Mouse (Mus musculus): ENCODE results near the gene Gk5. TPM values are rescaled to one million over a fixed set of nuclear protein-coding genes. Genes with fewer than 3 reads are reported as not detected.

The Gk5 gene
- polyA plus RNA-seq, 1 experiment from 2014 or later = 12.1 TPM

DNA sequence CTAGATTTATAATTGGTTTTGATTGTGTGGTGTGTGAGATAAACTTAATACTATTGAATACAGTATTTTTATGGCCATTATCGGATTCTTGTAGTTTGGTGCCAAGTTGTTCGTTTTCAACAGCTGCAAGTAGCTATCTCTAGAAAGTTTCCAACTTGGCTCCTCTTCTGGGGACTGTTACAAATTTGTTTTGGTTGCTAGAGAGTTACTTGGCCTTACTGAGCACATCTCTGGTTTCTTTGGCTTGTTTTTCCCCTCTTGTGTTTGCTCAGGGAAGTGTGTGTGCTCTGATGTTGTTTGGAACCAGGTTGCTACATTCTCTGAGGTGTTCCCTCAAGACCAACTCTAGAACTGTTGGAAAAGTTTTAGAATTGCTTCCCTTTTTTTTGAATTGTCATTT is 104.1 kb downstream of the Gk5 start:
- no peak for ATAC-seq (ENCODE audit: insufficient read depth, low FRiP score)
- Histone ChIP-seq H3K27me3 (ENCODE audit: control insufficient read depth, insufficient read depth, low read length) (no peaks in the 10 kb centered on the region), H3K4me2 (ENCODE audit: low read depth, low read length) (no peak overlapping the region), H3K9ac (ENCODE audit: low read length) (no peak overlapping the region), H3K27ac (ENCODE audit: low read length) (no peak overlapping the region), H3K4me3 (replicated peaks; ENCODE audit: low read length) (no peak overlapping the region), H3K4me1 (ENCODE audit: control insufficient read depth, insufficient read depth, low read length) (0 out of 2 replicates have a peak, but pooled peaks cover 4% of the 10 kb centered on the region), H3K36me3 (ENCODE audit: control insufficient read depth, insufficient read depth, low read length) (no peaks in the 10 kb centered on the region), H3K9me3 (replicated peaks; ENCODE audit: control insufficient read depth, low read length) (no peaks in the 10 kb centered on the region)
- WGBS = 62% methylated on average over 2 of the region's 2 CpGs

DNA sequence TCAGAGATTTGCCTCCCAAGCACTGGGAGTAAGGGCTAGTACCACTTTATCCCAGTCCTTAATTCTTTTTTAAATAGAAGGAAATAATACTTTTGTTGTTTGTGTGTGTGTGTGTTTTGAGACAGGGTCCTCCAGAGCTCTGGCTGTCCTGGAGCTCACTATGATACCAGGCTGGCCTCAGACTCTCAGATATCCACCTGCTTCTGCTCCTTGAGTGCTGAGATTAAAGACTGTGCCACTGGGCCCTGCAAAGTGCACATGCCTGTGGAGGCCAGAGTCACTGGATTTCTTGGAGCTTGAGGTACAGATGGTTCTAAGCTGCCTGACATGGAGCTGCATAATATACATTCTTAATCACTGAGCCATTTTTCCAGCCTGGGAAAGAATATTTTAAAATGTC is 109.1 kb downstream of the Gk5 start:
- Histone ChIP-seq H3K9ac (ENCODE audit: low read length) (no peak overlapping the region), H3K27me3 (ENCODE audit: control insufficient read depth, insufficient read depth, low read length) (no peaks in the 10 kb centered on the region), H3K36me3 (ENCODE audit: control insufficient read depth, insufficient read depth, low read length) (no peaks in the 10 kb centered on the region), H3K4me2 (ENCODE audit: low read depth, low read length) (no peak overlapping the region), H3K9me3 (replicated peaks; ENCODE audit: control insufficient read depth, low read length) (no peaks in the 10 kb centered on the region), H3K27ac (ENCODE audit: low read length) (no peak overlapping the region), H3K4me1 (ENCODE audit: control insufficient read depth, insufficient read depth, low read length) (0 out of 2 replicates have a peak, but pooled peaks cover 4% of the 10 kb centered on the region), H3K4me3 (replicated peaks; ENCODE audit: low read length) (no peak overlapping the region)
- ATAC-seq (ENCODE audit: insufficient read depth, low FRiP score) = no peak

DNA sequence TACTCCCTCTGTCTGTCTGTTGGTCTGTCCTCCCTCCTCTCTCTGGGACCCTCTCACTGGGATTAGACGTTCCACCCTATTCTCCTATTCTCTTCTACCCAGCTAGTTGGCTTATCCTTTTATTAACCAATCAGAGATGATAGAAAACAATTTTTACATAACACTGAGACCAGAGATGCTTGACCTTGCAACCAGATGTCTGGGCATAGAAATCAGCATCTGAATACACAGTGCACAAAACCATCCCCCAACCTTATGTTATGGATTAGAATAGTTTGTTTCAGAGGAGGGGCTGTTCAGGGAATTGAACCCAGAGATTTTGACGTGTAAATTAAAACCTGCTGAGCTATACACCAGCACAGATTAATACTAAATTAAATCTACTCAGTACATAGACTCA is 111.1 kb downstream of the Gk5 start:
- no peaks in the 10 kb centered on the region for H3K4me1 ChIP-seq (ENCODE audit: control insufficient read depth, insufficient read depth, low read length)
- H3K4me3 ChIP-seq (replicated peaks; ENCODE audit: low read length) = no peak overlapping the region
- H3K27ac ChIP-seq (ENCODE audit: low read length) = no peak overlapping the region
- H3K4me2 ChIP-seq (ENCODE audit: low read depth, low read length) = no peak overlapping the region
- 75% methylated on average over 2 of the region's 2 CpGs for WGBS
- H3K9ac ChIP-seq (ENCODE audit: low read length) = no peak overlapping the region
- no peak for ATAC-seq (ENCODE audit: insufficient read depth, low FRiP score)
- no peaks in the 10 kb centered on the region for H3K9me3 ChIP-seq (replicated peaks; ENCODE audit: control insufficient read depth, low read length)
- H3K27me3 ChIP-seq (ENCODE audit: control insufficient read depth, insufficient read depth, low read length) = no peaks in the 10 kb centered on the region
- H3K36me3 ChIP-seq (ENCODE audit: control insufficient read depth, insufficient read depth, low read length) = no peaks in the 10 kb centered on the region

Other genes with a start within 250 kb of the Gk5 start
- 13.3 and 15.3 TPM in 2 replicates for gene Xrn1, start 164.6 kb upstream of the Gk5 start, polyA plus RNA-seq (2015; fragmentation: Nextera tagmentation; extraction: Ambion mirVana)
- gene Tfdp2, start 76.9 kb downstream of the Gk5 start, polyA plus RNA-seq (2015; fragmentation: Nextera tagmentation; extraction: Ambion mirVana) = 28.4 and 34.3 TPM in 2 replicates
- gene Atp1b3, start 245.1 kb downstream of the Gk5 start, polyA plus RNA-seq (2015; fragmentation: Nextera tagmentation; extraction: Ambion mirVana) = 165 and 167 TPM in 2 replicates